Mouse (Mus musculus) forebrain, embryonic 12.5 days (tissue): ENCODE data around the gene Cdh5. TPM values are rescaled to one million over a fixed set of nuclear protein-coding genes. Genes with fewer than 3 reads are reported as not detected.
A peak's percentile ranks its signal among the peaks of the same experiment; 100 is the strongest.
"Not testable (repeated sequence)": the region's sequence is repeated elsewhere in the genome, so short reads cannot be mapped to it uniquely, and the experiment has no call there.

Experiments used
- ATAC-seq: fragments of 200-750 bp; cut with Nextera tagmentation; 2 replicates; pipeline ENCODE4 v1.8.0; 2017; ENCODE audit warnings: moderate TSS enrichment; ENCODE audit not compliant: low FRiP score
- H3K27ac ChIP-seq: fragments of 300-500 bp; sonication (generic); 2 replicates; pipeline ENCODE4 v1.5.1; 2016; ENCODE audit warnings: mild to moderate bottlenecking
- H3K27me3 ChIP-seq: fragments of 300-500 bp; sonication (generic); 2 replicates; pipeline ENCODE4 v1.6.1; 2016; ENCODE audit warnings: mild to moderate bottlenecking
- H3K36me3 ChIP-seq: fragments of 300-500 bp; sonication (generic); replicated peaks from 2 replicates; pipeline ENCODE4 v1.6.1; 2016; ENCODE audit warnings: mild to moderate bottlenecking
- H3K4me1 ChIP-seq: fragments of 300-500 bp; sonication (generic); 2 replicates; pipeline ENCODE4 v1.6.1; 2016
- H3K4me2 ChIP-seq: fragments of 300-500 bp; sonication (generic); 2 replicates; pipeline ENCODE4 v1.6.1; 2016; ENCODE audit warnings: mild to moderate bottlenecking, moderate library complexity
- H3K4me3 ChIP-seq: fragments of 300-500 bp; sonication (generic); replicated peaks from 2 replicates; pipeline ENCODE4 v1.5.1; 2016; ENCODE audit warnings: mild to moderate bottlenecking
- H3K9ac ChIP-seq: fragments of 300-500 bp; sonication (generic); 2 replicates; pipeline ENCODE4 v1.6.1; 2016; ENCODE audit warnings: mild to moderate bottlenecking
- H3K9me3 ChIP-seq: fragments of 300-500 bp; sonication (generic); 2 replicates; pipeline ENCODE4 v1.6.1; 2016
- WGBS: fragments of 180-500 bp; shearing (Covaris S2); methylation state at CpG from one replicate; pipeline ENCODE4 v1.1.7; 2016; 5-methylcytosine and 5-hydroxymethylcytosine counted together
- polyA plus RNA-seq: library from polyadenylated mRNA; unstranded; fragments of >200 nt; fragmentation: Nextera tagmentation; extraction: Ambion mirVana; gene quantifications from 2 replicates; pipeline ENCODE4 v1.2.1, GENCODE M21; 2016

Cdh5 gene
- polyA plus RNA-seq = 10.0 and 10.9 TPM in 2 replicates

DNA sequence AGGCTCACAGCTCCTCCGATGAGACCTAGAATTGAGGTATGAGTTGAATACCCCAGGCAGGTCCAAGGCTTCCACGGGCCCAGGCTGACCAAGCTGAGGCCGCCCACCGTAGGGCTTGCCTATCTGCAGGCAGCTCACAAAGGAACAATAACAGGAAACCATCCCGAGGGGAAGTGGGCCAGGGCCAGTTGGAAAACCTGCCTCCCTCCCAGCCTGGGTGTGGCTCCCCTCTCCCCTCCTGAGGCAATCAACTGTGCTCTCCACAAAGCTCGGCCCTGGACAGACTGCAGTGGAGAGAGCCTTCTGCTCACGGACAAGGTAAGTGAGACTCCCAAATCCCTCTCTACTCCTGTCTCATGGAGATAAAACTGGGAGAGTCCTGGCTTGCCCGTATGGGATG, at the start of gene Cdh5:
Cdh5 (plus strand) TSS at position 211 of the 400 bp plus-strand sequence.
- no peak within 1 kb of the TSS for H3K9ac ChIP-seq
- H3K9me3 ChIP-seq = no peaks in the 10 kb centered on the region
- H3K4me3 ChIP-seq = no peak within 1 kb of the TSS
- no peaks in the 10 kb centered on the region for H3K36me3 ChIP-seq
- WGBS = 67% methylated on average over 8 of the region's 8 CpGs
- H3K4me2 ChIP-seq = no peak within 1 kb of the TSS
- peaks cover 9% of the 10 kb centered on the region for H3K4me1 ChIP-seq
- H3K27ac ChIP-seq = no peak within 1 kb of the TSS
- H3K27me3 ChIP-seq = no peaks in the 10 kb centered on the region
- no peak for ATAC-seq

DNA sequence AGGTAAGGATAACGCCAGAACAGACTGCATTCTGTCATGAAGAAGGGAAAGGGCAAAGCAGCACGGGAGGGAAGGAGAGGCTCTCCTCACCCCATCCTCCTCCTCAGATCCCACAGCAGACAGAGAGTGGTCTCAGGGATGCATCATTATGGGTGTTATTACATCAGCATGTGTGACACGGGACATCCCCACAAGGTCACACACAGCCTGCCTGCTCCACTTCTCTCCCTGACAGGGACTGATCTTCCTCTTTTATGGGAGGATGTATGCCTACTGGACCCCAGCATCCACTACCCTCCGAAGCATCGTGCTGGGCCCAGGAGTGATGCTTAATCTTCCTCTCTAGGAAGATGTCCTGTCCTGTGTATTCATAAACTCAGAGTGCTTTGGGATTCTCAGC, 41.5 kb upstream of the Cdh5 start:
- no peak overlapping the region for H3K4me3 ChIP-seq
- WGBS = 74% methylated on average over 5 of the region's 5 CpGs
- H3K9ac ChIP-seq = no peak overlapping the region
- H3K9me3 ChIP-seq = no peaks in the 10 kb centered on the region
- no peak overlapping the region for H3K27ac ChIP-seq
- no peak for ATAC-seq
- no peaks in the 10 kb centered on the region for H3K36me3 ChIP-seq
- H3K4me2 ChIP-seq = no peak overlapping the region
- no peaks in the 10 kb centered on the region for H3K27me3 ChIP-seq
- peaks cover 22% of the 10 kb centered on the region for H3K4me1 ChIP-seq

DNA sequence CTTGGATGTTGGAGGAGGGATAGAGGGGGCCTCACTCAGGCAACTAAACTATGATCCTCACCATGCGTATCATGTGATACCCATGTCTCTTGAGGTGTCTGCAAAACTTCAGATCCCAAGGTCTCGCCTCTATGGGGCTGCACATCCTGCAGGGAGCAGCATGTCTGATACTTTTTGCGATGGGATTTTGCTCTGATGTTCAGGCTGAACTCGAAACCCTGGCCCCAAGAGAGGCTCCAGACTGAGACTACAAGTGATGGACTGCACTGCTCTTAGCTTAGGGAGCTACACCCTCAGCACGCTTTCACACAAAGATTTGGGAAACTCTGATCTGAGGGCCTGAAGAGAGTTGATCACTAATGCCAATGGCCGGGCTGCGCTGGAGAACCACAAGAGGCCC, 41.0 kb upstream of the Cdh5 start:
- no peak overlapping the region for H3K9ac ChIP-seq
- no peak overlapping the region for H3K27ac ChIP-seq
- H3K27me3 ChIP-seq = no peaks in the 10 kb centered on the region
- no peak overlapping the region for H3K4me2 ChIP-seq
- 95% methylated on average over 7 of the region's 7 CpGs for WGBS
- H3K9me3 ChIP-seq = no peaks in the 10 kb centered on the region
- H3K36me3 ChIP-seq = no peaks in the 10 kb centered on the region
- ATAC-seq = no peak
- H3K4me1 ChIP-seq = peaks cover 22% of the 10 kb centered on the region
- no peak overlapping the region for H3K4me3 ChIP-seq

DNA sequence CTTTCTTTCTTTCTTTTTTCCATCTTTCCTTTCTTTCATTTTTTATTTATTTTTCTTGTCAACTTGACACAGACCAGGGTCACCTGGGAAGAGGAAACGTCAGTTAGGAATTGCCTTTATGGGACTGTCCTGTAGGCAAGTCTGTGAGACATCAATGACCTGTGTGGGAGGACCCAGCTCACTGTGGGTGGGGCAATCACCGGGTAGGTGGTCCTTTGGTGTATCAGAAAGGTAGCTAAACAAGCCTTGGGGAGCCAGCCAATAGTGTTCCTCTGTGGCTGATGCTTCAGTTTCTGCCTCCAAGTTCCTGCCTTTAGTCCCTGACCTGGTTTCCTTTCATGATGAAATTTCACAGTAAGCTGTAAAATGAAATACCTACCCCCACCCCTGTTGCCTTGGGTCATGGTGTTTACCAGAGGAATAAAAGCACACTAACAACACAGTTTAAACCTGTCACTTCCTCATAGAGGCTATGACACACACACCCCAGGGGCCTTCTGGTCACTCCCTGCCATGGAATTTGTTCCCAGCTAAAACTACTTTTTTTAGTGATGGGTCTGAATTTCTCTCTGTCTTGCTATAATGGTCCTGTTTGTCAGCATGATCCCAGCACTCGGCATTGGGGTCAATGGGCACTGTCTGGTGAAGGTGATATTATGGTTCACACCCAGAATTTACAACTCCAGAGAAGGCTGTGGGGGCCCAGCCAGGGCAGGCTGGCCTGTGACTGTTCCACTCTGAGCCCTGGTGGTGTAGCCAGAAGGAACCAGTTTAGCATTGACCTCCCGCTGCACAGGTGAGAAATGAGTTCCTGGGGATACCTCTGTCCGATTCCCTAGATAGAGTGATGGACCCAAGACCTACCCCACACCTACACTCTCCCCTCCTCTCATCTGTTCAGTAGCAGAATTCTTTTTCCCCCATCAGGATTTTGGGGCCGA, 40.1 kb upstream of the Cdh5 start:
- H3K4me2 ChIP-seq = no peak overlapping the region
- H3K4me1 ChIP-seq = peaks cover 22% of the 10 kb centered on the region
- H3K27ac ChIP-seq = 0 out of 2 replicates have a peak overlapping the region, but pooled peaks have one; percentile 13
- H3K9ac ChIP-seq = no peak overlapping the region
- H3K36me3 ChIP-seq = no peaks in the 10 kb centered on the region
- 85% methylated on average over 6 of the region's 6 CpGs for WGBS
- H3K9me3 ChIP-seq = no peaks in the 10 kb centered on the region
- H3K27me3 ChIP-seq = no peaks in the 10 kb centered on the region
- H3K4me3 ChIP-seq = no peak overlapping the region
- ATAC-seq = peak; percentile 49

DNA sequence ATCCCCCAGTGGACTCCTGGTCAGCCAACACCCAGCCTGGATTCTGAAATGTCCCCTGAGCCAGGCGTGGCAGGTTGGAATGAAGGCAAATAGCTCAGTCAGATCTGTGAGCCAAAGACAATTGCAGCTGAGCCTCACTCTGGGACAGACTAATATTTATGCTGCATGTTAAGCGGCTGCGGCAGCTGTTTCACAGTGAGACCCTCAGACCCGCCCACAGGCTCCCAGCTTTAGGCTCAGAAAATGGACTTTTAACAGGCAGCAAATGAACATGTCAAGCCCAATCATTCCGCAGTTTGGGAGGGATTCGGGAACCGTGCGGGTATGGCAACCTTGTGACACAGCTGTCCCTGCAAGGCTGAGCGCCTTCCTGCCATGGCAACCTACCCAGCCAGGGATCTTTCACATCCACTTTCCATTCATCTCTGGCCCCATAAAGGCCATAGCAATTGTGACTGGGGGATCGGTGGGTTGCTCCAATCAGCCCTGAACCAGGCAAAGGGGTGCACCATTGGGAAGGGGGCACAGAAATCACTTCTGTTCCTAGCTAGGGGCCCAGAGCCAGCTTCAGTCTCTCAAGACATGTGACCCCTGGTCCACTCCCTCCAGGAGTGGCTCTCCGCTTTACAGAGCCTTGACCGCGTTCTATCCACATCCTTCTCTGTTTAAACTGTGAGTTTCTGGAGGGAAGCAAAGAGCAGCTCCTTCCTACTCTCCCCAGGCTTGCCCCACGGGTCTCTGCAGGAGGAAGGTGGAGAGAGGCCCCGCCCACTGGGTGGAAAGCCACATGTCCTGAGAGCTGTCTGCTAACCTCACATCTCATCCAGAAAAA, 39.2 kb upstream of the Cdh5 start:
- H3K4me2 ChIP-seq = no peak overlapping the region
- H3K27ac ChIP-seq = peak overlapping the region; percentile 54
- no peaks in the 10 kb centered on the region for H3K27me3 ChIP-seq
- peaks cover 22% of the 10 kb centered on the region for H3K4me1 ChIP-seq
- no peaks in the 10 kb centered on the region for H3K36me3 ChIP-seq
- H3K9ac ChIP-seq = no peak overlapping the region
- peak; percentile 78 for ATAC-seq
- 54% methylated on average over 15 of the region's 15 CpGs for WGBS
- H3K9me3 ChIP-seq = no peaks in the 10 kb centered on the region
- no peak overlapping the region for H3K4me3 ChIP-seq

DNA sequence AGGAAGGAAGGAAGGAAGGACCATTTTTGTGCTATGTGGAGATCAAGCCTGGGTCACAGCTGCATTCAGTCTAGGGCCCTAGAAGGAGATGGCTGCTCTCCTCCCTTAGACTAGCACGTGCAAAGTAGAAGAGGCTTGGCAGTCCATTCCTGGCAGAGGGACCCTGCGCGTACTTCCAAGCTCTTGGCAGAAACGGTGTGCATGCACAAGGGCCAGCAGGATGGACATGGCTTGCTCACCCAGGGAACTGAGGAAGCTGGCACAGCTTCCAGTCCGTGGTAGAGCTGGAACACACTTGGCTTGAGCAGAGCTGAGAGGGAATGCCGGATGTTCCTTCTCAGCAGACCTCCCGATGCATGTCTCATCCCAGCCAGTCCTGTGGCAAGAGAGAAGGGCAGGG, 36.2 kb upstream of the Cdh5 start:
- Histone ChIP-seq H3K9ac (no peak overlapping the region), H3K4me3 (no peak overlapping the region), H3K36me3 (no peaks in the 10 kb centered on the region), H3K27ac (no peak overlapping the region), H3K4me1 (peaks cover 17% of the 10 kb centered on the region), H3K4me2 (no peak overlapping the region), H3K9me3 (no peaks in the 10 kb centered on the region), H3K27me3 (no peaks in the 10 kb centered on the region)
- WGBS = 93% methylated on average over 7 of the region's 7 CpGs
- ATAC-seq = no peak

DNA sequence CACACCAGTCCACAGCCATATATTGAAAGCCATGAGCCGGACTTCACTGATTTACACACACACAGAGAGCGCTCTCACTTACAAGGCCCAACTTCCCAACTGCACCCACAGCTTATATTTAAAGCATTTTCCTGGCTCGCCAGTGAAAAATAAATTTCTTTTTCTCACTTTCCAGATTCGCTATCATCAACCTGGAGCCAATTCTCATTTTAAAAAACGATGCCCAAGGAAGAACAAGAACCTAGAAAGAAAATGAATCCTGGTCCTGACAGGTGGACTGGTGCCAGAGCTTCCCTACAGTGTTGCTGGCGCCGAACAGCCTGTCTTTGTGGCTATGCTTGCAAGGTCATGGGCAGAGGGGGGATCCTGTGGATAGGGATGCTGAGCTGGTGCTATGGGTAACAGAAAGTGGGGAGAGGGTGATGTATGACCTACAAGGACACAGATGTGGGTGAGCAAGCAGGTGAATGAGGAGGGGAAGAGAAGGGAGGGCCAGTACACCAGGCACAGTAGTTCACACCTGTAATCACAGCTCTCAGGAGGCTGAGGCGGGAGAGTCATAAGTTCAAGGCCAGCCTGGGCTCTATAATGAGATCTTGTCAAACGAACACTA, 35.4 kb upstream of the Cdh5 start:
- H3K4me2 ChIP-seq = no peak overlapping the region
- WGBS = 86% methylated on average over 9 of the region's 9 CpGs
- H3K27me3 ChIP-seq = no peaks in the 10 kb centered on the region
- H3K27ac ChIP-seq = no peak overlapping the region
- H3K36me3 ChIP-seq = no peaks in the 10 kb centered on the region
- H3K9me3 ChIP-seq = no peaks in the 10 kb centered on the region
- no peak for ATAC-seq
- H3K4me1 ChIP-seq = peaks cover 17% of the 10 kb centered on the region
- no peak overlapping the region for H3K9ac ChIP-seq
- H3K4me3 ChIP-seq = no peak overlapping the region

DNA sequence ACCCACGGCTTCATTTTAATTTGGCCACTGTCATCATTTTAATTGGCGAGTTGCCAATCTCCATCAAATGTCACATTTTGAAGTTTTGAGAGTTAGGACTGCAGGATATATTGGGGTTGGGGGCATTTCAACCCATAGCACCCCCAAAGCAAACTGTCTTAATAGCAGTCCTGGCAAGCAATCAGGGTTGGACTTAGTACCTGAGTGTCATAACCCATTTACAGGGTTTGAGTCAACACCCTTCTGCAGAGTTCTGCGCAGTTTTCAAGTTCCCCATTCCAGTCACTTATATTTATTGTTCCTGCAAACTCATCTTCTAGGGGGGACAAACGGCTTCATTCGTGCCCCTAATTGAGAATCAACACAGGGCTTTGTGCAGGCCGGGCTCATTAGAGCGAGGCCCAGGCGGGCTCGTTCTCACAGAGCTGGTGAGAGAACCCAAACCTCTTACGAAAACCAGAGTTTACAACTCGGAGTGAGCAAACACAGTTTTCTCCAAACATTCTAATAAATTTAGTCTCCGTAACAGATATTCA, 34.0 kb upstream of the Cdh5 start:
- Histone ChIP-seq H3K4me1 (peaks cover 4% of the 10 kb centered on the region; the same call in 1 of the 2 replicates), H3K4me2 (no peak overlapping the region), H3K9ac (no peak overlapping the region), H3K9me3 (no peaks in the 10 kb centered on the region), H3K4me3 (no peak overlapping the region), H3K36me3 (no peaks in the 10 kb centered on the region), H3K27me3 (no peaks in the 10 kb centered on the region), H3K27ac (no peak overlapping the region)
- no peak for ATAC-seq
- WGBS = 70% methylated on average over 12 of the region's 12 CpGs

DNA sequence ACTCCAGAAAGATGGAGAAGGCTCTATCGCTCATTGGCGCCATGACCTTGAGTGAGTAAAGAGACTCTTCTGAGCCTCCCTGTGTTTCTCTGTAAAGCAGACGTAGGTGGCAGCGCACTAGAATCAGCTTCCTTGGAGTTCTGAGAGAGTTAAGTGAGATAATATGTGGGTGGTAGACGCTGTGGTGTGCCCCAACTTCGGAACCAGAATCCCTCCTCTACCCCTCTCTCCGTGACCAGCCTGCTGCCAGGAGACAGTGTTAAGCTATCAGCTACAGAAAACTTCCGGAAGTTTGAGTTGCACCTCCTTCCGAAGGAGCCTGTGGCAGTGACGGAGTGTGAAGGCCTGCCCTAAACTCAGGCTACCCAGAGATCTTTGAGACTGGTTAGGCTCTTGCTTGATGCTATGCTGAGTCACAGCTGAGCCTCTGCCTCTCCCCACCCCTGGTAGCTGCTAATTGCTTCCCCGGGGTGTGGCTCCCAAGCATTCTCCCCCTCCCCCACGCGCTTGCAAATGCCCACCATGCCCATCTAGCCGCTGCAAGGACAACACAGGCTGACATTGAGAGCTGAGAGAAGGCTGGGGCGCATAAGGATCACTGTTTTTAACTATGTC, 32.9 kb upstream of the Cdh5 start:
- Histone ChIP-seq H3K36me3 (no peaks in the 10 kb centered on the region), H3K4me1 (no peaks in the 10 kb centered on the region), H3K9ac (no peak overlapping the region), H3K27me3 (no peaks in the 10 kb centered on the region), H3K9me3 (no peaks in the 10 kb centered on the region), H3K4me3 (no peak overlapping the region), H3K27ac (no peak overlapping the region), H3K4me2 (no peak overlapping the region)
- WGBS = 84% methylated on average over 15 of the region's 15 CpGs
- no peak for ATAC-seq

DNA sequence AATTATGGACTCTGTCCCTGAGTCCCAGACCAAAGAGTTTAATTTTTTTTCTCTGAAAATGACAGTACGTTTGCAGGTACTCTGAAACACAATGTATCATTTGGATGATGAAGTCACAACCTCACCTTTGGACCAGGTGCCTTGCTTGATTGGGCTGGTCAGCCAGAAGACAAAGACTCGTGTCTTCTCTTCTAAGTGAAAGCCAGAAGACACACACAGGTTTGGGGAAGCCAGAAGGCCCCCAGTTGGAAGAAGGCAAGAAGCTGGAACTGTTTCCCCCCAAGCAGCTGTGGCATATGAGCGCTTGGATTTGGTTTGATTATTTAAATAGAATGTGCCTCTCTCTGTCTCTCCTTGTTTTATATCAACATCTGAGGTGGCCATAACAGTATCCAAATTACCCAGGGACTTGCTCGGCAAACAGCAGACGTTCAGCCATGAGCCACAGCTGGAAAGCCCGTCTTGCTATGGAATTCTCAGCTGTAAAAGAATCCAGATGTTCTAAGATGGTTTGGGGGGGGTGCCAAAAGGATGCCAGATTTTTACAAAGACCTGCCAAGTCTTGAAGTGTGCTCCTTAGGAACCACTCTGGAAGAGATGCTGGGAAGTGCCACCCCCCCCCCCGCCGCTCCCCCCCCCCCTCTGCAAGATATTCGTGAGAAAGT, 31.1 kb upstream of the Cdh5 start:
- H3K4me3 ChIP-seq, H3K27me3 ChIP-seq, H3K9me3 ChIP-seq, H3K9ac ChIP-seq, H3K4me1 ChIP-seq, H3K27ac ChIP-seq, H3K4me2 ChIP-seq, ATAC-seq, H3K36me3 ChIP-seq: not testable (repeated sequence)
- 86% methylated on average over 9 of the region's 9 CpGs for WGBS

DNA sequence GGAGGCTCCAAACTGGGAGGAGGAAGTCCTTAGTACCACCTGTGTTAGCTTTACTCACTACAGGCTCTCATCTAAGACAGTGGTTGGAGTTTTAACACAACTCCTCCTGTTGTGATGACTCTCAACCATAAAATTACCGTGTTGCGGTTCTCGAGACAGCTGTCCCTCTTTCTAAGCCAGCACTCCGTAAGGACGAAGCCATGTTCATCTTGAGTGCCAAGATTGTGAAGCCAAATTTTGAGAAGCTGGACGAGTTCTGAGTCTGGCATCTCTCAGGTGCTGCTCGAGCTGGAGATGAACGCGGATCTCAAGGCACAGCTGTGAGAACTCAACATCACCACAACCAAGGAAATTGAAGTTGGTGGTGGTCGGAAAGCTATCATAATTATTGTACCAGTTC, 30.5 kb upstream of the Cdh5 start:
- WGBS = 94% methylated on average over 10 of the region's 10 CpGs
- no peak overlapping the region for H3K27ac ChIP-seq
- H3K9me3 ChIP-seq = no peaks in the 10 kb centered on the region
- no peak overlapping the region for H3K9ac ChIP-seq
- no peak overlapping the region for H3K4me2 ChIP-seq
- no peaks in the 10 kb centered on the region for H3K36me3 ChIP-seq
- H3K27me3 ChIP-seq = no peaks in the 10 kb centered on the region
- ATAC-seq = no peak
- H3K4me1 ChIP-seq = no peaks in the 10 kb centered on the region
- H3K4me3 ChIP-seq = no peak overlapping the region
